Mouse (Mus musculus): ENCODE data around the gene Gm20388. TPM values are rescaled to one million over a fixed set of nuclear protein-coding genes. Genes with fewer than 3 reads are reported as not detected.

Gene Gm20388
- total RNA-seq, 1 experiment from 2014 or later, result 10.0 TPM

- no peak for ATAC-seq (replicated peaks; ENCODE audit: insufficient number of reproducible peaks, low FRiP score, low TSS enrichment, poor library complexity, severe bottlenecking)
These were observed 969.3 kb downstream of the Gm20388 start for GRCm38 (mm10) chr8:120879928-120880327.

- ATAC-seq (replicated peaks; ENCODE audit: insufficient number of reproducible peaks, low FRiP score, low TSS enrichment, poor library complexity, severe bottlenecking), result no peak
These were observed 971.0 kb downstream of the Gm20388 start for GRCm38 (mm10) chr8:120881634-120882033.

GRCm38 (mm10) chr8:120882657-120883056, 972.0 kb downstream of the Gm20388 start:
- no peak for ATAC-seq (replicated peaks; ENCODE audit: insufficient number of reproducible peaks, low FRiP score, low TSS enrichment, poor library complexity, severe bottlenecking)

GRCm38 (mm10) chr8:120883369-120883768, 972.7 kb downstream of the Gm20388 start:
- ATAC-seq (replicated peaks; ENCODE audit: insufficient number of reproducible peaks, low FRiP score, low TSS enrichment, poor library complexity, severe bottlenecking), result no peak

- ATAC-seq (replicated peaks; ENCODE audit: insufficient number of reproducible peaks, low FRiP score, low TSS enrichment, poor library complexity, severe bottlenecking), result no peak
These were observed 973.2 kb downstream of the Gm20388 start for GRCm38 (mm10) chr8:120883853-120884252.

- no peak for ATAC-seq (replicated peaks; ENCODE audit: insufficient number of reproducible peaks, low FRiP score, low TSS enrichment, poor library complexity, severe bottlenecking)
These were observed 974.2 kb downstream of the Gm20388 start for GRCm38 (mm10) chr8:120884881-120885280.

- no peak for ATAC-seq (replicated peaks; ENCODE audit: insufficient number of reproducible peaks, low FRiP score, low TSS enrichment, poor library complexity, severe bottlenecking)
These were observed 976.6 kb downstream of the Gm20388 start for GRCm38 (mm10) chr8:120887254-120887653.

GRCm38 (mm10) chr8:120888005-120888404, 977.4 kb downstream of the Gm20388 start:
- no peak for ATAC-seq (replicated peaks; ENCODE audit: insufficient number of reproducible peaks, low FRiP score, low TSS enrichment, poor library complexity, severe bottlenecking)

GRCm38 (mm10) chr8:120889189-120889588, 978.5 kb downstream of the Gm20388 start:
- no peak for ATAC-seq (replicated peaks; ENCODE audit: insufficient number of reproducible peaks, low FRiP score, low TSS enrichment, poor library complexity, severe bottlenecking)

- ATAC-seq (replicated peaks; ENCODE audit: insufficient number of reproducible peaks, low FRiP score, low TSS enrichment, poor library complexity, severe bottlenecking), result no peak
These were observed 979.4 kb downstream of the Gm20388 start for GRCm38 (mm10) chr8:120890068-120890467.

GRCm38 (mm10) chr8:120895009-120895408, 984.4 kb downstream of the Gm20388 start:
- ATAC-seq (replicated peaks; ENCODE audit: insufficient number of reproducible peaks, low FRiP score, low TSS enrichment, poor library complexity, severe bottlenecking), result no peak

GRCm38 (mm10) chr8:120895600-120895999, 985.0 kb downstream of the Gm20388 start:
- no peak for ATAC-seq (replicated peaks; ENCODE audit: insufficient number of reproducible peaks, low FRiP score, low TSS enrichment, poor library complexity, severe bottlenecking)

GRCm38 (mm10) chr8:120896203-120896602, 985.6 kb downstream of the Gm20388 start:
- ATAC-seq (replicated peaks; ENCODE audit: insufficient number of reproducible peaks, low FRiP score, low TSS enrichment, poor library complexity, severe bottlenecking), result no peak

GRCm38 (mm10) chr8:120898008-120898407, 987.4 kb downstream of the Gm20388 start:
- ATAC-seq (replicated peaks; ENCODE audit: insufficient number of reproducible peaks, low FRiP score, low TSS enrichment, poor library complexity, severe bottlenecking), result no peak

GRCm38 (mm10) chr8:120898828-120899407, 988.3 kb downstream of the Gm20388 start:
- ATAC-seq (replicated peaks; ENCODE audit: insufficient number of reproducible peaks, low FRiP score, low TSS enrichment, poor library complexity, severe bottlenecking), result no peak

- no peak for ATAC-seq (replicated peaks; ENCODE audit: insufficient number of reproducible peaks, low FRiP score, low TSS enrichment, poor library complexity, severe bottlenecking)
These were observed 991.7 kb downstream of the Gm20388 start for GRCm38 (mm10) chr8:120902346-120902745.

GRCm38 (mm10) chr8:120907671-120908070, 997.0 kb downstream of the Gm20388 start:
- ATAC-seq (replicated peaks; ENCODE audit: insufficient number of reproducible peaks, low FRiP score, low TSS enrichment, poor library complexity, severe bottlenecking), result no peak

- ATAC-seq (replicated peaks; ENCODE audit: insufficient number of reproducible peaks, low FRiP score, low TSS enrichment, poor library complexity, severe bottlenecking), result no peak
These were observed 1000.3 kb downstream of the Gm20388 start for GRCm38 (mm10) chr8:120910936-120911335.

- no peak for ATAC-seq (replicated peaks; ENCODE audit: insufficient number of reproducible peaks, low FRiP score, low TSS enrichment, poor library complexity, severe bottlenecking)
These were observed 1001.8 kb downstream of the Gm20388 start for GRCm38 (mm10) chr8:120912463-120912862.

GRCm38 (mm10) chr8:120916831-120917435, 1006.3 kb downstream of the Gm20388 start:
- ATAC-seq (replicated peaks; ENCODE audit: insufficient number of reproducible peaks, low FRiP score, low TSS enrichment, poor library complexity, severe bottlenecking), result no peak

- ATAC-seq (replicated peaks; ENCODE audit: insufficient number of reproducible peaks, low FRiP score, low TSS enrichment, poor library complexity, severe bottlenecking), result no peak
These were observed 1009.9 kb downstream of the Gm20388 start for GRCm38 (mm10) chr8:120920527-120920926.

Data from monocyte, adult 5-6 weeks (primary cell).